Mouse (Mus musculus): ENCODE results near the gene Dync1i2.

- TF ChIP-seq GATA1 (IDR thresholded peaks at IDR 0.05; ENCODE audit: borderline replicate concordance, low read length): no peak
- TF ChIP-seq FLI1 (IDR thresholded peaks at IDR 0.05; ENCODE audit: low read length): no peak
Observed at GRCm38 (mm10) chr2:71176329-71177249, 34.9 kb upstream of the Dync1i2 start.
